Mouse (Mus musculus) heart, embryonic 14.5 days (tissue): ENCODE data around the gene Bdnf. TPM values are rescaled to one million over a fixed set of nuclear protein-coding genes. Genes with fewer than 3 reads are reported as not detected.

ENCODE experiments used
- ATAC-seq: fragments of 200-750 bp; cut with Nextera tagmentation; 2 replicates; pipeline ENCODE4 v1.8.0; 2017; ENCODE audit warnings: low read depth, moderate TSS enrichment; ENCODE audit not compliant: insufficient number of reproducible peaks, insufficient read depth, low FRiP score
- H3K27ac ChIP-seq, 2 experiments: fragments of 200-500 bp in 1 of 2; fragments of 300-500 bp in 1 of 2; sonication (generic) in 1 of 2; replicated peaks in 1 of 2; 2 replicates each; pipeline ENCODE4 v1.5.1; 2012 to 2014; ENCODE audit warnings: low read depth in 2 of 2, low read length in 2 of 2, control low read depth in 1 of 2, mild to moderate bottlenecking in 1 of 2, mixed read lengths in 1 of 2; ENCODE audit not compliant: control insufficient read depth in 1 of 2, insufficient read depth in 1 of 2
- H3K27me3 ChIP-seq: fragments of 300-500 bp; sonication (generic); 2 replicates; pipeline ENCODE4 v1.6.1; 2014; ENCODE audit warnings: mild to moderate bottlenecking, low read length, control low read depth; ENCODE audit not compliant: control insufficient read depth, insufficient read depth
- H3K36me3 ChIP-seq: fragments of 300-500 bp; sonication (generic); 2 replicates; pipeline ENCODE4 v1.6.1; 2014; ENCODE audit warnings: mild to moderate bottlenecking, control low read depth, low read length, mixed read lengths; ENCODE audit not compliant: control insufficient read depth, insufficient read depth
- H3K4me1 ChIP-seq, 2 experiments: fragments of 200-500 bp in 1 of 2; fragments of 300-500 bp in 1 of 2; sonication (generic) in 1 of 2; 2 replicates each; pipeline ENCODE4 v1.6.1; 2012 to 2014; ENCODE audit warnings: low read length in 2 of 2, control low read depth in 1 of 2, mixed read lengths in 1 of 2; ENCODE audit not compliant: control insufficient read depth in 2 of 2, insufficient read depth in 2 of 2
- H3K4me2 ChIP-seq: fragments of 300-500 bp; sonication (generic); 2 replicates; pipeline ENCODE4 v1.6.1; 2014; ENCODE audit warnings: mild to moderate bottlenecking, low read length
- H3K4me3 ChIP-seq, 2 experiments: fragments of 200-500 bp in 1 of 2; fragments of 300-500 bp in 1 of 2; sonication (generic) in 1 of 2; 2 replicates each; pipeline ENCODE4 v1.5.1; 2012 to 2014; ENCODE audit warnings: low read length in 2 of 2, mild to moderate bottlenecking in 2 of 2, control low read depth in 1 of 2, low read depth in 1 of 2, moderate library complexity in 1 of 2; ENCODE audit not compliant: control insufficient read depth in 1 of 2, insufficient read depth in 1 of 2
- H3K9ac ChIP-seq: fragments of 300-500 bp; sonication (generic); 2 replicates; pipeline ENCODE4 v1.6.1; 2014; ENCODE audit warnings: mild to moderate bottlenecking, low read length
- H3K9me3 ChIP-seq: fragments of 300-500 bp; sonication (generic); 2 replicates; pipeline ENCODE4 v1.6.1; 2016; ENCODE audit warnings: low read length, control low read depth; ENCODE audit not compliant: control insufficient read depth
- WGBS: fragments of 180-500 bp; shearing (Covaris S2); extraction: QIAGEN DNeasy Blood & Tissue Kit; methylation state at CpG from one replicate; pipeline ENCODE4 v1.1.7; 2014; 5-methylcytosine and 5-hydroxymethylcytosine counted together
- polyA plus RNA-seq: library from polyadenylated mRNA; unstranded; fragments of >200 nt; fragmentation: Nextera tagmentation; extraction: Ambion mirVana; gene quantifications from 2 replicates; pipeline ENCODE4 v1.2.1, GENCODE M21; 2014

Bdnf gene
- polyA plus RNA-seq, 1 experiment from 2014 or later, result 0.45 TPM

GRCm38 (mm10) chr2:109750484-109750883, 76.0 kb downstream of the Bdnf start:
- Histone ChIP-seq H3K4me1 (no peaks in the 10 kb centered on the region), H3K4me3 (no peak overlapping the region), H3K4me2 (no peak overlapping the region), H3K9me3 (no peaks in the 10 kb centered on the region), H3K9ac (no peak overlapping the region), H3K27me3 (no peaks in the 10 kb centered on the region), H3K27ac (no peak overlapping the region), H3K36me3 (no peaks in the 10 kb centered on the region)
- 86% methylated on average over 1 of the region's 1 CpGs for WGBS
- no peak for ATAC-seq

- Histone ChIP-seq H3K27me3 (no peaks in the 10 kb centered on the region), H3K9me3 (no peaks in the 10 kb centered on the region), H3K36me3 (no peaks in the 10 kb centered on the region), H3K4me2 (no peak overlapping the region), H3K4me3 (no peak overlapping the region), H3K27ac (no peak overlapping the region), H3K4me1 (no peaks in the 10 kb centered on the region), H3K9ac (no peak overlapping the region)
- ATAC-seq, result no peak
- 89% methylated on average over 2 of the region's 2 CpGs for WGBS
Measured at GRCm38 (mm10) chr2:109756305-109756704, 81.8 kb downstream of the Bdnf start.

- no peaks in the 10 kb centered on the region for H3K27me3 ChIP-seq
- H3K9ac ChIP-seq, result no peak overlapping the region
- H3K4me2 ChIP-seq, result no peak overlapping the region
- no peak overlapping the region for H3K27ac ChIP-seq
- H3K4me3 ChIP-seq, result no peak overlapping the region
- no peaks in the 10 kb centered on the region for H3K9me3 ChIP-seq
- no peak for ATAC-seq
- H3K4me1 ChIP-seq, result no peaks in the 10 kb centered on the region
- WGBS, result 78% methylated on average over 2 of the region's 2 CpGs
- no peaks in the 10 kb centered on the region for H3K36me3 ChIP-seq
Measured at GRCm38 (mm10) chr2:109766772-109767171, 92.3 kb downstream of the Bdnf start.

GRCm38 (mm10) chr2:109768814-109769213, 94.3 kb downstream of the Bdnf start:
- ATAC-seq, result no peak
- H3K36me3 ChIP-seq, result no peaks in the 10 kb centered on the region
- H3K4me2 ChIP-seq, result no peak overlapping the region
- no peaks in the 10 kb centered on the region for H3K9me3 ChIP-seq
- no peaks in the 10 kb centered on the region for H3K4me1 ChIP-seq
- no peak overlapping the region for H3K27ac ChIP-seq
- no peak overlapping the region for H3K9ac ChIP-seq
- no peak overlapping the region for H3K4me3 ChIP-seq
- WGBS, result 75% methylated on average over 3 of the region's 3 CpGs
- H3K27me3 ChIP-seq, result no peaks in the 10 kb centered on the region

- Histone ChIP-seq H3K36me3 (no peaks in the 10 kb centered on the region), H3K27me3 (no peaks in the 10 kb centered on the region), H3K27ac (no peak overlapping the region), H3K9me3 (no peaks in the 10 kb centered on the region), H3K4me2 (no peak overlapping the region), H3K4me3 (no peak overlapping the region), H3K9ac (no peak overlapping the region), H3K4me1 (no peaks in the 10 kb centered on the region)
- WGBS, result 68% methylated on average over 6 of the region's 6 CpGs
- no peak for ATAC-seq
Measured at GRCm38 (mm10) chr2:109776374-109776773, 101.9 kb downstream of the Bdnf start.

Other genes with a start within 250 kb of the Bdnf start
- gene Lin7c, start 216.2 kb downstream of the Bdnf start, polyA plus RNA-seq, result 43.0 and 44.3 TPM in 2 replicates
- 19.3 and 20.8 TPM in 2 replicates for gene Lgr4, start 242.9 kb downstream of the Bdnf start, polyA plus RNA-seq